Mouse (Mus musculus) testis, adult 2 months (tissue): ENCODE data around the gene Olfr1415. TPM values are rescaled to one million over a fixed set of nuclear protein-coding genes. Genes with fewer than 3 reads are reported as not detected.

Source experiments
- H3K27ac ChIP-seq: fragments of 200-500 bp; 2 replicates; pipeline ENCODE4 v1.5.1; 2012; ENCODE audit warnings: low read depth, low read length; ENCODE audit not compliant: control insufficient read depth, insufficient read depth
- H3K27me3 ChIP-seq: fragments of 200-500 bp; 2 replicates; pipeline ENCODE4 v1.6.1; 2012; ENCODE audit warnings: mild to moderate bottlenecking, low read length, moderate library complexity; ENCODE audit not compliant: control insufficient read depth, insufficient read depth
- H3K36me3 ChIP-seq: fragments of 200-500 bp; 2 replicates; pipeline ENCODE4 v1.6.1; 2012; ENCODE audit warnings: mild to moderate bottlenecking, low read length; ENCODE audit not compliant: control insufficient read depth, insufficient read depth
- H3K4me1 ChIP-seq: fragments of 200-500 bp; 2 replicates; pipeline ENCODE4 v1.6.1; 2012; ENCODE audit warnings: low read length; ENCODE audit not compliant: control insufficient read depth, insufficient read depth
- H3K4me3 ChIP-seq: fragments of 200-500 bp; 2 replicates; pipeline ENCODE4 v1.5.1; 2012; ENCODE audit warnings: low read depth, mild to moderate bottlenecking, low read length, moderate library complexity, mixed read lengths; ENCODE audit not compliant: control insufficient read depth
- CTCF ChIP-seq: fragments of 200-500 bp; IDR thresholded peaks from 2 replicates; pipeline ENCODE4 v1.5.1; 2012; ENCODE audit warnings: low read depth, mild to moderate bottlenecking, inconsistent platforms, low read length, moderate library complexity; ENCODE audit not compliant: control insufficient read depth, insufficient read depth, insufficient replicate concordance
- POLR2A ChIP-seq: fragments of 200-500 bp; IDR thresholded peaks from 2 replicates; pipeline ENCODE4 v1.6.1; 2012; ENCODE audit warnings: low read depth, mild to moderate bottlenecking, inconsistent platforms, low read length, moderate library complexity; ENCODE audit not compliant: control insufficient read depth
- polyA plus RNA-seq: library from polyadenylated mRNA; depleted of rRNA; stranded (reverse); fragments of >200 nt; gene quantifications from 2 replicates; pipeline ENCODE4 v1.2.3, GENCODE M21; 2012; rRNA removed

The Olfr1415 gene
- polyA plus RNA-seq, 1 experiment: not detected

- TF ChIP-seq POLR2A (no peak), CTCF (no peak)
- Histone ChIP-seq H3K27me3 (no peaks in the 10 kb centered on the region), H3K36me3 (peaks cover 7% of the 10 kb centered on the region), H3K4me3 (no peak overlapping the region), H3K27ac (no peak overlapping the region), H3K4me1 (no peaks in the 10 kb centered on the region)
Measured at GRCm38 (mm10) chr1:92448293-92448692, 47.6 kb downstream of the Olfr1415 start.

GRCm38 (mm10) chr1:92441453-92442063 lies 54.3 kb downstream of the Olfr1415 start:
- no peaks in the 10 kb centered on the region for H3K27me3 ChIP-seq
- TF ChIP-seq CTCF (no peak), POLR2A (no peak)
- H3K27ac ChIP-seq: no peak overlapping the region
- peaks cover 1% of the 10 kb centered on the region; the same call in 1 of the 2 replicates for H3K36me3 ChIP-seq
- H3K4me1 ChIP-seq: no peaks in the 10 kb centered on the region
- H3K4me3 ChIP-seq: no peak overlapping the region

DNA sequence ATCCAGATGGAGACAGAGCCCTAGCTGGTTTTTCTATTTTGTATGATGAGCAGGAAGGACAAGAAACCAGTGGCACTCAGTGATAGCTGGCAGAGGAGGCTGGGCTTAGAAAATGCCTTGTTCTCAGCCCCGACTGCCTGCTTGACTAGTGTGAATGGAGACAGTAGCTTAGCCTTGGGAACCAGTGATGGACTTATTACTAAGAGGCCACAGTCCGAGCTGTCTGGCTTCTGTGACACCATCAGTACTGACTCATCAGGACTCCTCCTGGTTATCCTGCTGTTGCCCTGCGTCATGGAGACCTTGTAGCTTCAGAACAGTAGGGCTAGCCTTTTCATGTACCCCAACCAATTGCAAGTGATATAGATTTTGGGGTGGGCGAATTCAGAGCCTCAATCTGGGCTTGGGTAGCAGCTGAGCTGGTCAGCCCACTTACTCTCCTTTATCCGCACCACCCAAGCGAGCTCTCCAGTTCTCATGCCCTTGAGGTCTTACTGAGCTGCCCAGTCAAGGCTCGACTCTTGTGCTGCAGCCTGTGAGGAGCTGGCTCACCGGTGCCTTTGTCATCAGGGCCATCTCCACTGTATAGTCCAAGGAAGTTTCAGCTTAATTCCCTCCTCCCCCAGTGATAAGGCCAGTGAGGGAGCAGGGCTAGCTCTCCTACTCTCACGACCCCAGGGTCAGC lies 55.7 kb downstream of the Olfr1415 start:
- Histone ChIP-seq H3K4me3 (no peak overlapping the region), H3K27ac (no peak overlapping the region), H3K4me1 (no peaks in the 10 kb centered on the region), H3K27me3 (no peaks in the 10 kb centered on the region), H3K36me3 (peaks cover 1% of the 10 kb centered on the region; the same call in 1 of the 2 replicates)
- TF ChIP-seq POLR2A (no peak), CTCF (no peak)

Other genes with a start within 250 kb of the Olfr1415 start
- gene Ndufa10, start 22.2 kb downstream of the Olfr1415 start, polyA plus RNA-seq: 30.1 and 33.5 TPM in 2 replicates
- gene Olfr1416, start 11.0 kb downstream of the Olfr1415 start, polyA plus RNA-seq: not detected in 2 replicates
- not detected in 2 replicates for gene Olfr1414, start 22.6 kb upstream of the Olfr1415 start, polyA plus RNA-seq
- 0.49 and 0.66 TPM in 2 replicates for gene Olfr1413, start 75.2 kb upstream of the Olfr1415 start, polyA plus RNA-seq
- not detected in 2 replicates for gene Olfr1412, start 89.7 kb upstream of the Olfr1415 start, polyA plus RNA-seq
- not detected in 2 replicates for gene Olfr1411, start 98.3 kb upstream of the Olfr1415 start, polyA plus RNA-seq
- gene Olfr1410, start 109.7 kb upstream of the Olfr1415 start, polyA plus RNA-seq: 0.06 TPM in 2 replicates
- gene Olfr12, start 121.7 kb upstream of the Olfr1415 start, polyA plus RNA-seq: 0.10 and 0.12 TPM in 2 replicates
- 246 and 258 TPM in 2 replicates for gene Cops9, start 145.9 kb upstream of the Olfr1415 start, polyA plus RNA-seq
- gene Otos, start 152.7 kb upstream of the Olfr1415 start, polyA plus RNA-seq: not detected in 2 replicates